Mouse (Mus musculus) embryo, embryonic 10.5 days (tissue): ENCODE data around the gene Olfr311.

Experiments used
- DNase-seq: peaks from one replicate; pipeline ENCODE4 v3.0.0-alpha.2; 2015; ENCODE audit warnings: low spot score

Olfr311 gene

DNA sequence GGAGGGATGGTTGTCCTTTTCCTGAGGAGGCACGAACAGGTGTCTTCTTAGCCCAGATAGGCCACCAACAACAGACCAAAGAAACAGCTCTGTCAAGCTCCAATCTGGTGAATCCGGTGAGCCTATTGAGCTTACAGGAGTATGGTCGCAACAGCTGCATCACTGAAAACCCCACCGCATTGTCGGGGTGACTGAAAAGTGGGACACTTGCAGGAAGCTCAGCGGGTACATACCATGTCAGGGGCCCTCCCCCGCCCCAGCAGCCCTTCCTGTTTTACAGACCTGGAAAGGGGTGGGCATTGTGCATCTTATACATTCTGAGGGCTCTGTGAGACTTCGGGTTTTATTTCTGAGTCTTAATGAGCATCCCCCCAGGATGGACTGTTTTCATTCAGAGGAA is 44.7 kb downstream of the Olfr311 start:
- DNase-seq = no peak

DNA sequence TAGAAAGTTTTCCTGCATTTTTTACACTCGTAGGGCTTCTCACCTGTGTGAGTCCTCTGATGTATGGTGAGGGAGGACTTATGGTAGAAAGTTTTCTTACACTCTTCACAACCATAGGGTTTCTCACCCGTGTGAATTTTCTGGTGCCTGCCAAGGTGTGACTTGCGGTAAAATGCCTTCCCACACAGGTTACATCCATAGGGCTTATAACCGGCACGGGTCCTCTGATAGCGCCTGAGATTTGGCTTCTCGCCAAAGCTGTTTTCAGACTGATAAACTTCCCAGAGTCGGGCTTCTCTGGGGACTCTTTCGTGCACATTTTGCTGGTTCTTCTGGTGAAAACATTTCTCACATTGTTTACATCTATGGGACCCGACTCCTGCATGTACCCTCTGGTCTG is 51.5 kb downstream of the Olfr311 start:
- DNase-seq = no peak
